Mouse (Mus musculus): ENCODE results near the gene Trak2.

DNA sequence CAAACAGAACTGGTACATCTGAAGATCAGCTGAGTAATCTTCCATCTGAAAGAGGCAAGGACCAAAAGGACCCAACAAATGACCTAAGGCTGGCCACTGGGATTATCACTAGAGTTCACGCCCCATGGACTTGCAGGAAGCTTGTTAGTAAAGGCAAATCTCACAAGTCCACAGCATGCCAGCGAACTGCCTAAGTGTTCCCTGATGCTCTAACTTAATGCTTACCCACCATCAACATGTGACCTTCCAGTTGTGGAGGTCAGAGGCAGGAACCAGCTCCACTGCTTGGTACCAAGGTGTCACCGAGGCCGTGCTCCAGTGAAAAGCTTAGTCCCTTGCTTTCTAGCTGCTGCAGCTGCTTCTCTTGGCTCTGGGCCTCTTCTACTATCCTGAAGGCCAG lies 21.4 kb downstream of the Trak2 start:
- TF ChIP-seq CTCF (IDR thresholded peaks at IDR 0.05; ENCODE audit: low read depth) = no peak
- no peak for TF ChIP-seq EP300 (IDR thresholded peaks at IDR 0.05; ENCODE audit: low read depth)

All from liver, postnatal 0 days (tissue).